In the genomic region with DNA sequence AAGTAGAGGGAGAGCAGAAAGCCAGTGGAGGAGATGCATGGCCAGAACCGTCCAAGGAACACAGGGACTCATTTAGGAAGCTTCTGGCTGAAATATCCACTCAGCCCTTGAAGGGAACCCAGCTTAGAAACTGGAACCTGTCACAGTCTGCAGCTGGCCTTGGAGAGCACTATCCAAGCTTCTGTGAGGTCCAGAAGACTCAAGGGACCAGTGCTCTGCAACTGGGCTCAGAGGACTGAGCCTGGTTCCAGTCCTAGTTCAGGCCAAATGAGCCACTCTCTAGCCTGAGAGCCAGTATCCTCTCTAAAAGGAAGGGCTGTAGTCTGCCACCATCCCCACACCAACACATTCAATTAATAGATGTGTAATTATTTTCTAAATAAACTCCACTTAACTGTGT, we compare ENCODE assay signal across 24 mouse cellular contexts. TPM values are rescaled to one million over a fixed set of nuclear protein-coding genes. Genes with fewer than 3 reads are reported as not detected.
A peak's percentile ranks its signal among the peaks of the same experiment; 100 is the strongest.
DNase-seq lines count a peak whose midpoint lies in the region; ATAC-seq and TF ChIP-seq lines count a peak whose summit lies in the region.
"Had no signal": no experiment of that assay in that cellular context is flagged by ENCODE, and none has a peak within 500 bp of the region (broad histone marks: within the 10 kb centered on the region; RNA-seq: fewer than 3 reads in every experiment).

No protein-coding gene starts in this region.

- no peak for TF ChIP-seq CTCF in lung, embryonic 14.5 days (IDR thresholded peaks at IDR 0.05; ENCODE audit: low read depth)

- H3K36me3 ChIP-seq in heart, embryonic 11.5 days (ENCODE audit: control insufficient read depth, insufficient read depth, low read length): no peaks in the 10 kb centered on the region
- H3K36me3 ChIP-seq in lung, embryonic 14.5 days (ENCODE audit: insufficient read depth): no peaks in the 10 kb centered on the region
- no peaks in the 10 kb centered on the region for H3K36me3 ChIP-seq in embryonic facial prominence, embryonic 15.5 days
- H3K36me3 ChIP-seq: midbrain, embryonic 12.5 days; neural tube, embryonic 12.5 days had no signal

- no peaks in the 10 kb centered on the region for H3K9me3 ChIP-seq in heart, embryonic 11.5 days (replicated peaks; ENCODE audit: control insufficient read depth, low read length)
- H3K9me3 ChIP-seq in lung, embryonic 14.5 days (ENCODE audit: low read depth, low read length): no peaks in the 10 kb centered on the region
- no peaks in the 10 kb centered on the region for H3K9me3 ChIP-seq in embryonic facial prominence, embryonic 15.5 days (replicated peaks)
- H3K9me3 ChIP-seq: forebrain, embryonic 13.5 days; midbrain, embryonic 12.5 days; neural tube, embryonic 12.5 days had no signal

- peak; percentile 68 to 80 for DNase-seq in heart, adult 18-20 months
- DNase-seq in lung, embryonic 14.5 days: no peak
- no peak for DNase-seq in lung, postnatal 25 days (ENCODE audit: low spot score)
- DNase-seq in skeletal muscle tissue, adult 2 months (ENCODE audit: low read depth, low spot score): peak; percentile 61
- no peak for DNase-seq in layer of hippocampus, adult 9-10 months (ENCODE audit: low spot score)
- DNase-seq: adrenal gland, postnatal 25 days; B cell, adult 2 months; cerebellum, adult 11 months; cerebellum, postnatal 10 days; embryo, embryonic 11 days; kidney, adult 8-10 months; kidney, postnatal 4 days; lung, adult 2 months; right cerebral cortex, postnatal 4 days had no signal

- H3K27ac ChIP-seq in heart, embryonic 11.5 days (ENCODE audit: low read depth, low read length): no peak overlapping the region
- H3K27ac ChIP-seq in lung, embryonic 14.5 days (ENCODE audit: low read depth): no peak overlapping the region
- no peak overlapping the region; the same call in 1 of the 2 replicates for H3K27ac ChIP-seq in embryonic facial prominence, embryonic 15.5 days (replicated peaks)
- H3K27ac ChIP-seq: forebrain, embryonic 13.5 days; heart, adult 2 months; midbrain, embryonic 12.5 days; neural tube, embryonic 12.5 days; stomach, postnatal 0 days had no signal

- H3K27me3 ChIP-seq in heart, embryonic 11.5 days (ENCODE audit: control insufficient read depth, insufficient read depth, low read length): peaks cover 7% of the 10 kb centered on the region
- H3K27me3 ChIP-seq in lung, embryonic 14.5 days (ENCODE audit: insufficient read depth, low read length): no peaks in the 10 kb centered on the region
- no peaks in the 10 kb centered on the region for H3K27me3 ChIP-seq in embryonic facial prominence, embryonic 15.5 days
- H3K27me3 ChIP-seq: forebrain, embryonic 13.5 days; neural tube, embryonic 12.5 days had no signal

- no peak overlapping the region for H3K4me2 ChIP-seq in heart, embryonic 11.5 days
- peak overlapping the region; percentile 64 for H3K4me2 ChIP-seq in lung, embryonic 14.5 days
- peak overlapping the region; percentile 59 for H3K4me2 ChIP-seq in embryonic facial prominence, embryonic 15.5 days (replicated peaks)
- H3K4me2 ChIP-seq: forebrain, embryonic 13.5 days; liver, embryonic 11.5 days; midbrain, embryonic 12.5 days had no signal

- peaks cover 30% of the 10 kb centered on the region for H3K4me1 ChIP-seq in heart, embryonic 11.5 days (ENCODE audit: control insufficient read depth, insufficient read depth, low read length)
- H3K4me1 ChIP-seq in lung, embryonic 14.5 days (ENCODE audit: insufficient read depth): peaks cover 29% of the 10 kb centered on the region
- peaks cover 67% of the 10 kb centered on the region for H3K4me1 ChIP-seq in embryonic facial prominence, embryonic 15.5 days

- H3K4me3 ChIP-seq in heart, embryonic 11.5 days (ENCODE audit: low read depth, low read length): no peak overlapping the region
- H3K4me3 ChIP-seq in lung, embryonic 14.5 days (ENCODE audit: low read depth, low read length): no peak overlapping the region
- peak overlapping the region; percentile 51; the same call in 1 of the 2 replicates for H3K4me3 ChIP-seq in embryonic facial prominence, embryonic 15.5 days (replicated peaks)
- H3K4me3 ChIP-seq: erythroblast, embryonic 14.5 days; forebrain, embryonic 13.5 days; heart, adult 2 months; midbrain, embryonic 12.5 days; neural tube, embryonic 12.5 days had no signal

- WGBS in heart, embryonic 11.5 days (ENCODE audit: insufficient replicate concordance): 88% methylated on average over 1 of the region's 1 CpGs
- 70% methylated on average over 1 of the region's 1 CpGs for WGBS in lung, embryonic 14.5 days
- 55% methylated on average over 1 of the region's 1 CpGs for WGBS in embryonic facial prominence, embryonic 15.5 days

- no peak for ATAC-seq in heart, embryonic 11.5 days (replicated peaks; ENCODE audit: insufficient number of reproducible peaks, low FRiP score, low TSS enrichment)
- ATAC-seq in lung, embryonic 14.5 days (ENCODE audit: insufficient read depth): no peak
- ATAC-seq in embryonic facial prominence, embryonic 15.5 days (ENCODE audit: insufficient number of reproducible peaks, low FRiP score, low TSS enrichment, low read depth): no peak
- ATAC-seq: forebrain, embryonic 13.5 days; inflammation-experienced regulatory T-cells, adult 6 months had no signal

- no peak overlapping the region for H3K9ac ChIP-seq in heart, embryonic 11.5 days (ENCODE audit: low read depth, low read length)
- no peak overlapping the region for H3K9ac ChIP-seq in lung, embryonic 14.5 days
- H3K9ac ChIP-seq in embryonic facial prominence, embryonic 15.5 days: no peak overlapping the region
- H3K9ac ChIP-seq: forebrain, embryonic 13.5 days; midbrain, embryonic 12.5 days; neural tube, embryonic 12.5 days had no signal

RNA-seq across cellular contexts. Expression of a gene that starts 35.7 kb away (rescaled TPM):
- total RNA-seq in heart, adult 18-20 months (2021): 100 to 1,000 TPM; 636 to 666 TPM
- polyA plus RNA-seq in heart, embryonic 11.5 days (2014; fragmentation: Nextera tagmentation; extraction: Ambion mirVana): 71.9 and 75.6 TPM in 2 replicates
- polyA plus RNA-seq in lung, embryonic 14.5 days (2014; fragmentation: Nextera tagmentation; extraction: Ambion mirVana): 87.9 and 95.2 TPM in 2 replicates
- 49.3 and 53.7 TPM in 2 replicates for polyA plus RNA-seq in embryonic facial prominence, embryonic 15.5 days (2015; fragmentation: Nextera tagmentation; extraction: Ambion mirVana)

RNA-seq across cellular contexts. Expression of a gene that starts 36.8 kb away (rescaled TPM):
- total RNA-seq in heart, adult 18-20 months (2021): under 1 TPM; 0.84 to 0.95 TPM
- polyA plus RNA-seq in heart, embryonic 11.5 days (2014; fragmentation: Nextera tagmentation; extraction: Ambion mirVana): 0.21 and 0.39 TPM in 2 replicates
- polyA plus RNA-seq in lung, embryonic 14.5 days (2014; fragmentation: Nextera tagmentation; extraction: Ambion mirVana): 0.26 and 0.39 TPM in 2 replicates
- polyA plus RNA-seq in embryonic facial prominence, embryonic 15.5 days (2015; fragmentation: Nextera tagmentation; extraction: Ambion mirVana): 0.72 and 0.85 TPM in 2 replicates
- polyA plus RNA-seq: erythroblast, embryonic 14.5 days; inflammation-experienced regulatory T-cells, adult 6 months had no signal

Comparison
In these comparisons a context has a peak if more than half of its experiments do, and no peak if none do; other contexts are left out.
1. DNase-seq: peak in heart, adult 18-20 months (2 of 2) and skeletal muscle tissue, adult 2 months (single experiment); none in lung, embryonic 14.5 days (single experiment), lung, postnatal 25 days (single experiment) and layer of hippocampus, adult 9-10 months (single experiment).